Mouse (Mus musculus): ENCODE results near the gene Slamf7. TPM values are rescaled to one million over a fixed set of nuclear protein-coding genes. Genes with fewer than 3 reads are reported as not detected.

Slamf7 gene
- polyA plus RNA-seq (2017; shearing (Covaris generic)), result 8.5 TPM

GRCm38 (mm10) chr1:171652734-171653133 lies at the start of gene Slamf7:
Slamf7 (minus strand) TSS chr1:171653035.

GRCm38 (mm10) chr1:171681531-171682299 lies 28.9 kb upstream of the Slamf7 start, which contains the start of gene Cd48:
Cd48 (plus strand) TSS chr1:171682009.

GRCm38 (mm10) chr1:171607176-171607575 lies 45.7 kb downstream of the Slamf7 start, which contains the start of gene Ly9:
Ly9 (minus strand) TSS chr1:171607410.

Other genes starting within 250 kb of the Slamf7 start
- gene Usf1, start 241.7 kb downstream of the Slamf7 start, polyA plus RNA-seq (2017; shearing (Covaris generic)), result 75.0 TPM
- gene Tstd1, start 234.2 kb downstream of the Slamf7 start, polyA plus RNA-seq (2017; shearing (Covaris generic)), result 3.2 TPM
- 0.26 TPM for gene F11r, start 215.5 kb downstream of the Slamf7 start, polyA plus RNA-seq (2017; shearing (Covaris generic))
- gene Alyref2, start 149.6 kb downstream of the Slamf7 start, polyA plus RNA-seq (2017; shearing (Covaris generic)), result 11.0 TPM
- gene Itln1, start 117.7 kb downstream of the Slamf7 start, polyA plus RNA-seq (2017; shearing (Covaris generic)), result not detected
- 0.56 TPM for gene Cd244a, start 93.8 kb downstream of the Slamf7 start, polyA plus RNA-seq (2017; shearing (Covaris generic))
- 153 TPM for gene Ly9, start 45.6 kb downstream of the Slamf7 start, polyA plus RNA-seq (2017; shearing (Covaris generic))
- gene Cd48, start 29.0 kb upstream of the Slamf7 start, polyA plus RNA-seq (2017; shearing (Covaris generic)), result 403 TPM
- gene Slamf1, start 114.1 kb upstream of the Slamf7 start, polyA plus RNA-seq (2017; shearing (Covaris generic)), result 76.0 TPM
- gene Cd84, start 186.7 kb upstream of the Slamf7 start, polyA plus RNA-seq (2017; shearing (Covaris generic)), result 122 TPM
- gene Gm10521, start 242.6 kb upstream of the Slamf7 start, polyA plus RNA-seq (2017; shearing (Covaris generic)), result 0.71 TPM

All from CD4-positive, CD25-positive, alpha-beta regulatory T cell (primary cell).